Mouse (Mus musculus) liver, adult (tissue): ENCODE measurements around the gene 9830107B12Rik.
"Not testable (repeated sequence)": the region's sequence is repeated elsewhere in the genome, so short reads cannot be mapped to it uniquely, and the experiment has no call there.

Experiments
- GATA4 ChIP-seq: IDR thresholded peaks from 2 replicates; pipeline ENCODE4 v1.6.1; 2014; ENCODE audit warnings: mild to moderate bottlenecking, low read length; ENCODE audit not compliant: insufficient replicate concordance

The 9830107B12Rik gene

DNA sequence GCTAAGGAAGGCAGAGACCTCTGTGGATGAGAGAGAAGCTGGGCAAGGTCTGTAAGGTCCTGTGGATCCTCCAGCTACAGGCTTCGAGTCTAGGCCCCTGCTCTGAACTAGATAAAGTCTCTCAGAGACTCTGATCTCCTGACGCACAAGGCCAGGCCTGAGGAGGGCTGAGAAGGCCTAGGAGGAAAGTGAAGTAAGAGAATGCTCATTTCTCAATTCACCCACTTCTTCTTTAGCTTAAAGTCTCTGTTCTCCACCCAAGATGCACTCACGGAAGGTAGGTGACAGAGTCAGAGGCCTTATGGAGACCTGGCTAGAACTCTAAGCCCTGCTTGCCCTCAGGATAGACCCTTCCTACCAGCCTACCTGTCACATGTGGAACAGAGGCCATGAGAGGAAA lies at the start of gene 9830107B12Rik:
9830107B12Rik (minus strand) TSS at position 149 of the 400 bp plus-strand sequence.
- no peak for TF ChIP-seq GATA4

- no peak for TF ChIP-seq GATA4
Observed at GRCm38 (mm10) chr17:48192366-48192765, 46.3 kb upstream of the 9830107B12Rik start.

- no peak for TF ChIP-seq GATA4
Observed at GRCm38 (mm10) chr17:48185252-48185651, 39.2 kb upstream of the 9830107B12Rik start.

DNA sequence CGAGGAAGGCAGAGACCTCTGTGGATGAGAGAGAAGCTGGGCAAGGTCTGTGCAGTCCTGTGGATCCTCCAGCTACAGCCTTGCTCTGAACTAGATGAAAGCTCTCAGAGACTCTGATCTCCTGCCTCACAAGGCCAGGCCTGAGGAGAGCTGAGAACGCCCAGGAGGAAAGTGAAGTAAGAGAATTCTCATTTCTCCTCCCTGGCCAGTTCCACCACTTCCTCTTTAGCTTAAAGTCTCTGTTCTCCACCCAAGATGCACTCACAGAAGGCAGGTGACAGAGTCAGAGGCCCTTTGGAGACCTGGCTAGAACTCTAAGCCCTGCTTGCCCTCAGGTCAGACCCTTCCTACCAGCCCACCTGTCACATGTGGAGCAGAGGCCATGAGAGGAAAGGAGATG lies 21.0 kb upstream of the 9830107B12Rik start, which contains the start of gene A530064D06Rik:
A530064D06Rik (minus strand) TSS at position 173 of the 400 bp plus-strand sequence.
- not testable (repeated sequence) for TF ChIP-seq GATA4

DNA sequence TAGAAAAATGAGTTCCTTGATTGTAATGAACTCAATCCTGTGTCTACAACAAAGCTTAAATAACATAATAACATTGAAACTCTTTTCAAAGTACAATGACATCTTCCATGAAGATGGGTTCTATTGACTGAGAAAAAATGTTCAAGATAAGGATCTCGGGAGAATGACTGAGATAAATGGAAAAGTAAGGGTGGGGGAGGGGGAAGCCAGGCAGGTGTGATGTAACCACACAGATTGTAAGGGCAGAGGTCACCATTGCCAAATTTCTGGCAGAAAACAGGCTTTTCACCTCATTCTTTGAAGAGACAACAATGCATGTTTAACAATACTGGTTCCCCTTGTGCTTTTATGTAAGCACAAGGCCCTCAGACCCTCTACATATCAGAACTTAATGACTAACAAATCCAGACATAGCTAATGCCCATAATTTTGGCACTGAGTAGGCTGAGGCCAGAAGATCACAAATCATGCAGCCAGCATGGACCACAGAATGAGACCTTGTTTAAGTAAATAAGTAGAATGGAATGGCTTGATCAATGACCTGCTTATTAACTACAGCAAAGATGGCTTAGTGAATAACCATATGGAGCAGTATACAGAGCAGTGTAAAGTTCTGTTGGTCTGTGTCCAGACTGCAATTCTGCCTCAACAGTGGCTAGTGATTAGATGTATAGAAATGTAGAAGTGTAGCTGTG lies 11.5 kb upstream of the 9830107B12Rik start:
- TF ChIP-seq GATA4: peak; percentile 86

DNA sequence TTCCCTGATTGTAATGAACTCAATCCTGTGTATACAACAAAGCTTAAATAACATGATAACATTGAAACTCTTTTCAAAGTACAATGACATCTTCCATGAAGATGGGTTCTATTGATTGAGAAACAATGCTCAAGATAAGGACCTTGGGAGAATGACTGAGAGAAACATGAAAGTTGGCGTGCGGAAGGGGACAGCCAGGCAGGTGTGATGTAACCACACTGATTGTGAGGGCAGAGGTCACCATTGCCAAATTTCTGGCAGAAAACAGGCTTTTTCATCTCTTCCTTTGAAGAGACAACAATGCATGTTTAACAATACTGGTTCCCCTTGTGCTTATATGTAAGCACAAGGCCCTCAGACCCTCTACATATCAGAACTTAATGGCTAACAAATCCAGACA lies 13.3 kb downstream of the 9830107B12Rik start:
- peak; percentile 74; the same call in 1 of the 2 replicates for TF ChIP-seq GATA4

DNA sequence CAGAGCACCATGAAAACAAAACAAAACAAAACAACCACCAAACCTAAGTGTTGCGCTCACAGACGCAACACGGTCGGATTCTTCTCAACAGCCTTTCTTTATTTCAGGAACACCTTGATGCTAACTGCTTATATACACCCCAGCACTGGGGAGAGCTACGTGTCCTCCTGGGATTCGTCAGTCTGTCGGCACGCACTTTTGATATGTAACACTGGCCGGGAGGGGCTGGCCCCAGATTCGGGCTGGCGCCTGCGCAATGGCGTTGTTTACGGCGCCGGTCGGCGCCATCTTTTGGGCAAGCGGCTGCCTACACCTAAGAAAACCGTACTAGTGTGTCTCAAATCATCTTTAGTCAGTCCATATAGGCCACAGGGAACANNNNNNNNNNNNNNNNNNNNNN lies 25.6 kb downstream of the 9830107B12Rik start:
- TF ChIP-seq GATA4: no peak

DNA sequence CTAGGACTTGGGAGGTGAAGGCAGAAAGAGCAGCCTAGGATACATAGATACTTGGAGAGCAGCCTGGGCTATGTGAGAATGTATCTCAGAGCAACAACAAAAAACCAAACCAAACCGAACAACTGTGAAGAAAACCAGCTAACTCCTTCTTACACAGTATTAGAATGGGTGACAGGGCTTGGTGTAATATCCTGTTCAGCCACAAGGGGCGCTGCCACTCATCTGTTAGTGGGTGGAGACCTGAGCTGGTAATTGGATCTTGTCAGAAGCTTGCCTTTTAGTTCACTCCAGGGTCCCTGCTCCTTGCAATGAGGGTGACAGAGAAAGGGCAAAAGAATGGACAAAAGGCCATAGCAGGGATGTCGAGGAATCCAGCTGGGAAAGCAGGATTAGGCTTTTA lies 26.4 kb downstream of the 9830107B12Rik start:
- no peak for TF ChIP-seq GATA4

- no peak for TF ChIP-seq GATA4
Observed at GRCm38 (mm10) chr17:48118570-48118969, 27.5 kb downstream of the 9830107B12Rik start.

GRCm38 (mm10) chr17:48110547-48111287 lies 35.4 kb downstream of the 9830107B12Rik start:
- TF ChIP-seq GATA4: no peak

DNA sequence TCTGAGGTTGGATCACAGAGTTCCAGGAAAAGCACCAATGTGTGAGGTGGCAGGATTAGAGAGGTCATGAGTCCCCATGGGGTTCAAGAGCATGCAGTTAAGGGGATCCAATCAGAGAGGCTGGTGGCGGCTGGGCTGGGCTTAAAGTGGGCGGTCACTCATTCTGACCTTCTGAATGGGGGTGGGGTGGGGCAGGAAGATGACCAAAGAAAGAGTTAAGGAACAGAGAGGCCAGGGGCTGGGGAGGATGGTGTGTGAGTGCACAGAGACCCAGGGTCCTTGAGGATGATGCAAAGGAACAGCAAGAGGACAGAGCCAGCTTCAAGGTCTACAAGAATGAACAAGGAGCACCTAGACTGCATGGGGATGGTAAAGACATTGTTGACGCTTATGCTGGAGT lies 37.5 kb downstream of the 9830107B12Rik start:
- no peak for TF ChIP-seq GATA4

DNA sequence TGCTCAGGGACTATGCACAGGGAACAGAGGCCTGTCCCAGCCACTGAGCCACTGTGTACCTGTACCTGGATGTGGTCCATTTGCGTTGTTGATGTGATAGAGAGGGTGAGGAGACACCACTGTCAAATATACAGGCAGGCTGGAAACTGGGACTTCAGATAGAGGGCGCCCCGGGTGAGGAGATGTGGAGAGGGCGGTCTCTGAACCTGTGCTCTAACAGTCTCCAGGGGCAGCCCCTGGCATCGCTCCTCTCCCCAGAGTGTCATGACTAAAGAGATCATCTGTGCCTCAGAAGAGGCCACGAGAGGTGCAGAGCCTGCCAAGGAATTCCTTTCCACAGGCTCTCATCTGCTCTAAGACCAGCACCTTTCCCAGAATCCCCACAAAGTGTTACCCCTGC lies 38.2 kb downstream of the 9830107B12Rik start:
- no peak for TF ChIP-seq GATA4

DNA sequence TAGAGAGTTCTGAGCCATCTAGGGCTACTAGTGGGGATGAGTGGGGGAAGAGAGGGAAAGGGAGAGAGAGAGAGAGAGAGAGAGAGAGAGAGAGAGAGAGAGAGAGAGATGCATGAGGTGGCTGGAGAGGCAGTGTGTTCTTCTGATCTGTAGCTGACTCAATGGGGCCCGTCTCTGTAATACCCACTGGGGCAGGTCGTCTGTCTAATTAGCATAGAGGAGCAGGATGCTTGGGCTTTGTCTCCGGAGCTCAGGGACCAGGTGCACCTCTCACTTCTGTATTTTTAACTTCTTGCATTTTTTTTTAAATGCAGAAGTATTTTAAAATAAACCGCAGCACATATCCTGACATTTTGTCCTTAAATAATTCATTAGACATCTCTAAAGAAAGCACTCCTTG lies 38.7 kb downstream of the 9830107B12Rik start:
- no peak for TF ChIP-seq GATA4

GRCm38 (mm10) chr17:48100441-48101417 lies 45.3 kb downstream of the 9830107B12Rik start:
- no peak for TF ChIP-seq GATA4

- TF ChIP-seq GATA4: no peak
Observed at GRCm38 (mm10) chr17:48099312-48099711, 46.8 kb downstream of the 9830107B12Rik start.
